Mouse (Mus musculus) naive thymus-derived CD4-positive, alpha-beta T cell, adult 5 months (primary cell): Measurements from ENCODE around the gene Coro1a. TPM values are rescaled to one million over a fixed set of nuclear protein-coding genes. Genes with fewer than 3 reads are reported as not detected.

ENCODE experiments used
- polyA plus RNA-seq: library from polyadenylated mRNA; unstranded; fragments of 100-300 nt; shearing (Covaris generic); gene quantifications from one replicate; pipeline ENCODE4 v1.2.1, GENCODE M21; 2017

Coro1a gene
- 2,123 TPM for polyA plus RNA-seq

GRCm38 (mm10) chr7:126707442-126708174 lies at the start of gene Coro1a:
Gene Coro1a (minus strand): TSS chr7:126707787.

GRCm38 (mm10) chr7:126695631-126696207 lies 11.9 kb downstream of the Coro1a start, which contains the start of gene Slx1b:
Gene Slx1b (minus strand): TSS chr7:126695784.

GRCm38 (mm10) chr7:126695210-126695611 lies 12.4 kb downstream of the Coro1a start, which contains the start of gene Bola2:
Gene Bola2 (plus strand): TSS chr7:126695401.

GRCm38 (mm10) chr7:126676207-126676606 lies 31.4 kb downstream of the Coro1a start, which contains the start of gene Sult1a1:
Gene Sult1a1 (minus strand): TSS chr7:126676432.

Other genes starting within 250 kb of the Coro1a start
- 0.47 TPM for gene Atp2a1, start 244.7 kb downstream of the Coro1a start, polyA plus RNA-seq
- gene Sh2b1, start 232.4 kb downstream of the Coro1a start, polyA plus RNA-seq: 28.4 TPM
- gene Tufm, start 220.4 kb downstream of the Coro1a start, polyA plus RNA-seq: 50.0 TPM
- 109 TPM for gene Atxn2l, start 204.3 kb downstream of the Coro1a start, polyA plus RNA-seq
- 166 TPM for gene Eif3c, start 141.4 kb downstream of the Coro1a start, polyA plus RNA-seq
- gene Apobr, start 122.8 kb downstream of the Coro1a start, polyA plus RNA-seq: 1.1 TPM
- gene Cln3, start 122.0 kb downstream of the Coro1a start, polyA plus RNA-seq: 54.1 TPM
- not detected for gene Il27, start 112.8 kb downstream of the Coro1a start, polyA plus RNA-seq
- gene Nupr1, start 76.9 kb downstream of the Coro1a start, polyA plus RNA-seq: not detected
- 89.1 TPM for gene Sgf29, start 58.5 kb downstream of the Coro1a start, polyA plus RNA-seq
- gene Sult1a1, start 31.4 kb downstream of the Coro1a start, polyA plus RNA-seq: 0.36 TPM
- 80.9 TPM for gene Bola2, start 12.4 kb downstream of the Coro1a start, polyA plus RNA-seq
- 3.5 TPM for gene Slx1b, start 12.0 kb downstream of the Coro1a start, polyA plus RNA-seq
- 20.2 TPM for gene Mapk3, start 51.8 kb upstream of the Coro1a start, polyA plus RNA-seq
- gene Gdpd3, start 58.5 kb upstream of the Coro1a start, polyA plus RNA-seq: 0.81 TPM
- 416 TPM for gene Ypel3, start 69.2 kb upstream of the Coro1a start, polyA plus RNA-seq
- 5.2 TPM for gene Tbx6, start 73.7 kb upstream of the Coro1a start, polyA plus RNA-seq
- gene Ppp4c, start 84.7 kb upstream of the Coro1a start, polyA plus RNA-seq: 341 TPM
- not detected for gene Fam57b, start 89.9 kb upstream of the Coro1a start, polyA plus RNA-seq
- not detected for gene 4930451I11Rik, start 123.9 kb upstream of the Coro1a start, polyA plus RNA-seq
- not detected for gene Doc2a, start 139.6 kb upstream of the Coro1a start, polyA plus RNA-seq
- gene Hirip3, start 154.2 kb upstream of the Coro1a start, polyA plus RNA-seq: 10.0 TPM
- gene Ino80e, start 154.6 kb upstream of the Coro1a start, polyA plus RNA-seq: 49.0 TPM
- gene Taok2, start 176.9 kb upstream of the Coro1a start, polyA plus RNA-seq: 44.2 TPM
- gene Tmem219, start 215.1 kb upstream of the Coro1a start, polyA plus RNA-seq: 32.2 TPM
- 37.5 TPM for gene Kctd13, start 221.1 kb upstream of the Coro1a start, polyA plus RNA-seq
- not detected for gene Asphd1, start 241.8 kb upstream of the Coro1a start, polyA plus RNA-seq
- gene Sez6l2, start 242.8 kb upstream of the Coro1a start, polyA plus RNA-seq: 0.36 TPM